Mouse (Mus musculus) neural tube, embryonic 11.5 days (tissue): Measurements from ENCODE around the gene Psd4. TPM values are rescaled to one million over a fixed set of nuclear protein-coding genes. Genes with fewer than 3 reads are reported as not detected.

Experiments used
- ATAC-seq: fragments of 200-750 bp; cut with Nextera tagmentation; 2 replicates; pipeline ENCODE4 v1.8.0; 2017; ENCODE audit warnings: moderate number of reproducible peaks, mild to moderate bottlenecking, moderate TSS enrichment, moderate library complexity; ENCODE audit not compliant: insufficient read depth, low FRiP score, low TSS enrichment
- DNase-seq: peaks from one replicate; pipeline ENCODE4 v3.0.0-alpha.2; 2015; ENCODE audit warnings: low spot score
- H3K27ac ChIP-seq: fragments of 300-500 bp; sonication (generic); 2 replicates; pipeline ENCODE4 v1.5.1; 2014; ENCODE audit warnings: low read depth, mild to moderate bottlenecking, low read length
- H3K27me3 ChIP-seq: fragments of 300-500 bp; sonication (generic); 2 replicates; pipeline ENCODE4 v1.6.1; 2014; ENCODE audit warnings: mild to moderate bottlenecking, low read length, mixed read lengths; ENCODE audit not compliant: control insufficient read depth, insufficient read depth
- H3K36me3 ChIP-seq: fragments of 300-500 bp; sonication (generic); 2 replicates; pipeline ENCODE4 v1.6.1; 2014; ENCODE audit warnings: mild to moderate bottlenecking, low read length, moderate library complexity, mixed read lengths; ENCODE audit not compliant: control insufficient read depth, insufficient read depth
- H3K4me1 ChIP-seq: fragments of 300-500 bp; sonication (generic); 2 replicates; pipeline ENCODE4 v1.6.1; 2014; ENCODE audit warnings: low read length, mixed read lengths; ENCODE audit not compliant: control insufficient read depth, insufficient read depth
- H3K4me2 ChIP-seq: fragments of 300-500 bp; sonication (generic); 2 replicates; pipeline ENCODE4 v1.6.1; 2014; ENCODE audit warnings: low read depth, mild to moderate bottlenecking, moderate library complexity
- H3K4me3 ChIP-seq: fragments of 300-500 bp; sonication (generic); 2 replicates; pipeline ENCODE4 v1.5.1; 2014; ENCODE audit warnings: low read depth, low read length
- H3K9ac ChIP-seq: fragments of 300-500 bp; sonication (generic); 2 replicates; pipeline ENCODE4 v1.6.1; 2014; ENCODE audit warnings: mild to moderate bottlenecking, low read length
- H3K9me3 ChIP-seq: fragments of 300-500 bp; sonication (generic); 2 replicates; pipeline ENCODE4 v1.6.1; 2016; ENCODE audit warnings: low read length; ENCODE audit not compliant: control insufficient read depth
- WGBS: fragments of 180-500 bp; shearing (Covaris S2); extraction: QIAGEN DNeasy Blood & Tissue Kit; methylation state at CpG from one replicate; pipeline ENCODE4 v1.1.7; 2014; 5-methylcytosine and 5-hydroxymethylcytosine counted together
- polyA plus RNA-seq: library from polyadenylated mRNA; unstranded; fragments of >200 nt; fragmentation: Nextera tagmentation; extraction: Ambion mirVana; gene quantifications from 2 replicates; pipeline ENCODE4 v1.2.1, GENCODE M21; 2014

The Psd4 gene
- polyA plus RNA-seq, 1 experiment from 2014 or later: 0.65 TPM

GRCm38 (mm10) chr2:24435699-24436098 is 68.3 kb downstream of the Psd4 start:
- Histone ChIP-seq H3K27me3 (no peaks in the 10 kb centered on the region), H3K27ac (no peak overlapping the region), H3K4me2 (no peak overlapping the region), H3K9me3 (no peaks in the 10 kb centered on the region), H3K4me3 (no peak overlapping the region), H3K4me1 (no peaks in the 10 kb centered on the region), H3K36me3 (no peaks in the 10 kb centered on the region), H3K9ac (no peak overlapping the region)
- WGBS: 78% methylated on average over 11 of the region's 11 CpGs
- no peak for ATAC-seq
- no peak for DNase-seq

GRCm38 (mm10) chr2:24440056-24440455 is 72.7 kb downstream of the Psd4 start:
- no peak overlapping the region for H3K9ac ChIP-seq
- H3K27me3 ChIP-seq: no peaks in the 10 kb centered on the region
- no peak overlapping the region for H3K27ac ChIP-seq
- no peaks in the 10 kb centered on the region for H3K9me3 ChIP-seq
- H3K4me1 ChIP-seq: no peaks in the 10 kb centered on the region
- H3K4me2 ChIP-seq: no peak overlapping the region
- 87% methylated on average over 2 of the region's 2 CpGs for WGBS
- no peaks in the 10 kb centered on the region for H3K36me3 ChIP-seq
- no peak for DNase-seq
- ATAC-seq: no peak
- no peak overlapping the region for H3K4me3 ChIP-seq

GRCm38 (mm10) chr2:24441899-24442298 is 74.5 kb downstream of the Psd4 start:
- H3K4me3 ChIP-seq: no peak overlapping the region
- H3K27ac ChIP-seq: no peak overlapping the region
- no peaks in the 10 kb centered on the region for H3K36me3 ChIP-seq
- no peaks in the 10 kb centered on the region for H3K27me3 ChIP-seq
- no peaks in the 10 kb centered on the region for H3K9me3 ChIP-seq
- H3K4me1 ChIP-seq: no peaks in the 10 kb centered on the region
- no peak overlapping the region for H3K9ac ChIP-seq
- ATAC-seq (no peak), DNase-seq (no peak)
- no peak overlapping the region for H3K4me2 ChIP-seq

- ATAC-seq: no peak
Observed at GRCm38 (mm10) chr2:24442303-24442925, 75.0 kb downstream of the Psd4 start.

GRCm38 (mm10) chr2:24443256-24443790 is 75.9 kb downstream of the Psd4 start:
- Histone ChIP-seq H3K4me1 (no peaks in the 10 kb centered on the region), H3K27me3 (no peaks in the 10 kb centered on the region), H3K9ac (no peak overlapping the region), H3K4me3 (no peak overlapping the region), H3K36me3 (no peaks in the 10 kb centered on the region), H3K9me3 (no peaks in the 10 kb centered on the region), H3K4me2 (no peak overlapping the region), H3K27ac (no peak overlapping the region)
- 53% methylated on average over 3 of the region's 3 CpGs for WGBS
- no peak for DNase-seq
- no peak for ATAC-seq

More at GRCm38 (mm10) chr2:24442303-24442925, 75.0 kb downstream of the Psd4 start:
- Histone ChIP-seq H3K27ac (no peak overlapping the region), H3K4me2 (no peak overlapping the region), H3K4me3 (no peak overlapping the region), H3K36me3 (no peaks in the 10 kb centered on the region), H3K9me3 (no peaks in the 10 kb centered on the region), H3K4me1 (no peaks in the 10 kb centered on the region), H3K27me3 (no peaks in the 10 kb centered on the region), H3K9ac (no peak overlapping the region)
- 63% methylated on average over 4 of the region's 4 CpGs for WGBS
- DNase-seq: no peak

- no peak for ATAC-seq
- WGBS: 81% methylated on average over 4 of the region's 4 CpGs
- no peaks in the 10 kb centered on the region for H3K9me3 ChIP-seq
- H3K4me2 ChIP-seq: no peak overlapping the region
- no peak overlapping the region for H3K27ac ChIP-seq
- H3K4me1 ChIP-seq: no peaks in the 10 kb centered on the region
- no peak overlapping the region for H3K4me3 ChIP-seq
- H3K9ac ChIP-seq: no peak overlapping the region
- no peaks in the 10 kb centered on the region for H3K36me3 ChIP-seq
- H3K27me3 ChIP-seq: no peaks in the 10 kb centered on the region
- DNase-seq: no peak
Observed at GRCm38 (mm10) chr2:24449111-24449510, 81.7 kb downstream of the Psd4 start.

- no peak for DNase-seq
- ATAC-seq: no peak
- no peak overlapping the region for H3K9ac ChIP-seq
- H3K4me3 ChIP-seq: no peak overlapping the region
- no peak overlapping the region for H3K4me2 ChIP-seq
- H3K4me1 ChIP-seq: no peaks in the 10 kb centered on the region
- H3K27me3 ChIP-seq: no peaks in the 10 kb centered on the region
- H3K36me3 ChIP-seq: no peaks in the 10 kb centered on the region
- 87% methylated on average over 5 of the region's 5 CpGs for WGBS
- no peaks in the 10 kb centered on the region for H3K9me3 ChIP-seq
- H3K27ac ChIP-seq: no peak overlapping the region
Observed at GRCm38 (mm10) chr2:24453206-24453605, 85.8 kb downstream of the Psd4 start.

- Histone ChIP-seq H3K4me1 (no peaks in the 10 kb centered on the region), H3K27me3 (no peaks in the 10 kb centered on the region), H3K4me3 (no peak overlapping the region), H3K36me3 (no peaks in the 10 kb centered on the region), H3K9me3 (no peaks in the 10 kb centered on the region), H3K9ac (no peak overlapping the region), H3K27ac (no peak overlapping the region), H3K4me2 (no peak overlapping the region)
- DNase-seq (no peak), ATAC-seq (0 out of 2 replicates have a peak, but pooled peaks have one; percentile 48)
- 29% methylated on average over 1 of the region's 1 CpGs for WGBS
Observed at GRCm38 (mm10) chr2:24454429-24455011, 87.1 kb downstream of the Psd4 start.
